Mouse (Mus musculus) cerebellum, adult 2 months (tissue): ENCODE results near the gene Cd38. TPM values are rescaled to one million over a fixed set of nuclear protein-coding genes. Genes with fewer than 3 reads are reported as not detected.

Source experiments
- DNase-seq, 2 experiments: peaks; one replicate each; pipeline ENCODE4 v3.0.0; 2021
- H3K27ac ChIP-seq: fragments of 200-500 bp; 2 replicates; pipeline ENCODE4 v1.5.1; 2012; ENCODE audit warnings: low read length, control low read depth, inconsistent platforms; ENCODE audit not compliant: insufficient read depth
- H3K27me3 ChIP-seq: fragments of 200-500 bp; 2 replicates; pipeline ENCODE4 v1.6.1; 2012; ENCODE audit warnings: inconsistent platforms, mild to moderate bottlenecking, low read length, moderate library complexity; ENCODE audit not compliant: control insufficient read depth, insufficient read depth
- H3K4me1 ChIP-seq: fragments of 200-500 bp; 2 replicates; pipeline ENCODE4 v1.6.1; 2011; ENCODE audit warnings: low read length; ENCODE audit not compliant: control insufficient read depth, insufficient read depth
- H3K4me3 ChIP-seq: fragments of 200-500 bp; replicated peaks from 2 replicates; pipeline ENCODE3; 2011; ENCODE audit warnings: mild to moderate bottlenecking, low read depth, low read length, control low read depth; ENCODE audit not compliant: insufficient read depth
- CTCF ChIP-seq: fragments of 200-500 bp; IDR thresholded peaks from 2 replicates; pipeline ENCODE4 v1.5.1; 2011; ENCODE audit warnings: low read depth, mild to moderate bottlenecking, control low read depth, low read length, moderate library complexity, borderline replicate concordance; ENCODE audit not compliant: insufficient read depth
- POLR2A ChIP-seq: fragments of 200-500 bp; IDR thresholded peaks from 2 replicates; pipeline ENCODE4 v1.6.1; 2011; ENCODE audit warnings: low read length, control low read depth, borderline replicate concordance; ENCODE audit not compliant: insufficient read depth
- WGBS: fragments of 180-500 bp; shearing (Covaris S2); methylation state at CpG from one replicate; pipeline ENCODE4 v1.1.7; 2018; 5-methylcytosine and 5-hydroxymethylcytosine counted together
- polyA plus RNA-seq: library from polyadenylated mRNA; depleted of rRNA; stranded (reverse); fragments of >200 nt; gene quantifications from 2 replicates; pipeline ENCODE4 v1.2.3, GENCODE M21; 2012

Cd38 gene
- polyA plus RNA-seq, 1 experiment, result 14.6 TPM

GRCm38 (mm10) chr5:43860670-43861431 is 7.5 kb upstream of the Cd38 start:
- Histone ChIP-seq H3K27ac (no peak overlapping the region), H3K27me3 (no peaks in the 10 kb centered on the region), H3K4me1 (no peaks in the 10 kb centered on the region), H3K4me3 (no peak overlapping the region)
- DNase-seq, result no peak
- WGBS, result 70% methylated on average over 5 of the region's 5 CpGs
- TF ChIP-seq POLR2A (no peak), CTCF (no peak)

- TF ChIP-seq CTCF (no peak), POLR2A (no peak)
- no peaks in the 10 kb centered on the region for H3K27me3 ChIP-seq
These were observed 4.7 kb upstream of the Cd38 start for GRCm38 (mm10) chr5:43863642-43864041.

GRCm38 (mm10) chr5:43865316-43865715 is 3.0 kb upstream of the Cd38 start:
- Histone ChIP-seq H3K27me3 (no peaks in the 10 kb centered on the region), H3K27ac (no peak overlapping the region), H3K4me3 (no peak overlapping the region), H3K4me1 (no peaks in the 10 kb centered on the region; the same call in 1 of the 2 replicates)
- no peak for TF ChIP-seq CTCF
- no peak for TF ChIP-seq POLR2A
- DNase-seq, result no peak
- 82% methylated on average over 2 of the region's 2 CpGs for WGBS

More at GRCm38 (mm10) chr5:43863642-43864041, 4.7 kb upstream of the Cd38 start:
- 88% methylated on average over 6 of the region's 6 CpGs for WGBS
- Histone ChIP-seq H3K4me3 (no peak overlapping the region), H3K27ac (no peak overlapping the region), H3K4me1 (no peaks in the 10 kb centered on the region)
- DNase-seq, result no peak

- Histone ChIP-seq H3K27ac (0 out of 2 replicates have a peak overlapping the region, but pooled peaks have one; percentile 17), H3K4me1 (no peaks in the 10 kb centered on the region; the same call in 1 of the 2 replicates), H3K4me3 (peak overlapping the region; percentile 20), H3K27me3 (no peaks in the 10 kb centered on the region)
- peak; percentile 51 to 52 for DNase-seq
- WGBS, result 6% methylated on average over 28 of the region's 28 CpGs
- no peak for TF ChIP-seq CTCF
- no peak for TF ChIP-seq POLR2A
These were observed 603 bp downstream of the Cd38 start for GRCm38 (mm10) chr5:43868711-43869600.

GRCm38 (mm10) chr5:43871845-43872244 is 3.5 kb downstream of the Cd38 start:
- H3K27me3 ChIP-seq, result no peaks in the 10 kb centered on the region
- TF ChIP-seq CTCF (no peak), POLR2A (no peak)
- no peaks in the 10 kb centered on the region; the same call in 1 of the 2 replicates for H3K4me1 ChIP-seq
- no peak overlapping the region for H3K4me3 ChIP-seq
- H3K27ac ChIP-seq, result no peak overlapping the region
- WGBS, result 78% methylated on average over 1 of the region's 1 CpGs
- DNase-seq, result no peak

GRCm38 (mm10) chr5:43872652-43873051 is 4.3 kb downstream of the Cd38 start:
- Histone ChIP-seq H3K27ac (no peak overlapping the region), H3K27me3 (no peaks in the 10 kb centered on the region), H3K4me3 (no peak overlapping the region), H3K4me1 (no peaks in the 10 kb centered on the region; the same call in 1 of the 2 replicates)
- 84% methylated on average over 1 of the region's 1 CpGs for WGBS
- no peak for DNase-seq
- TF ChIP-seq CTCF (no peak), POLR2A (no peak)

GRCm38 (mm10) chr5:43882034-43882433 is 13.7 kb downstream of the Cd38 start:
- no peak for DNase-seq
- H3K27me3 ChIP-seq, result no peaks in the 10 kb centered on the region
- no peak overlapping the region for H3K27ac ChIP-seq
- no peak overlapping the region for H3K4me3 ChIP-seq
- H3K4me1 ChIP-seq, result no peaks in the 10 kb centered on the region
- TF ChIP-seq CTCF (no peak), POLR2A (no peak)
- WGBS, result 91% methylated on average over 3 of the region's 3 CpGs
